Mouse (Mus musculus) spleen, adult 2 months (tissue): ENCODE results near the gene Slc50a1.

Experiments used
- CTCF ChIP-seq: fragments of 200-500 bp; IDR thresholded peaks from 2 replicates; pipeline ENCODE4 v1.5.1; 2011; ENCODE audit warnings: mild to moderate bottlenecking, inconsistent platforms; ENCODE audit not compliant: insufficient read depth, insufficient read length, insufficient replicate concordance; ENCODE audit errors: extremely low read depth
- POLR2A ChIP-seq: fragments of 200-500 bp; IDR thresholded peaks from 2 replicates; pipeline ENCODE4 v1.6.1; 2011; ENCODE audit warnings: low read depth, low read length, inconsistent platforms

DNA sequence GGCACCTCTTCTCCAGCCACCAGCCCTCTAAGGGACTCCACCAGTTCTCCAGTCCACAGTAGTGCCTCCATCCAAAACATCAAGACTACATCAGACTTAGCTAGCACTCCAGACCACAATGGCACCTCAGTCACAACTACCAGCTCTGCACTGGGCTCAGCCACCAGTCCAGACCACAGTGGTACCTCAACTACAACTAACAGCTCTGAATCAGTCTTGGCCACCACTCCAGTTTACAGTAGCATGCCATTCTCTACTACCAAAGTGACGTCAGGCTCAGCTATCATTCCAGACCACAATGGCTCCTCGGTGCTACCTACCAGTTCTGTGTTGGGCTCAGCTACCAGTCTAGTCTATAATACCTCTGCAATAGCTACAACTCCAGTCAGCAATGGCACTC is 39.8 kb downstream of the Slc50a1 start:
- no peak for TF ChIP-seq POLR2A
- no peak for TF ChIP-seq CTCF
